Mouse (Mus musculus) midbrain, embryonic 12.5 days (tissue): ENCODE measurements at regions not wholly inside any gene's neighbourhood (a gene's known extent, or its start where the extent isn't known, plus 50 kb on each side); places are given as distances from the start of the nearest gene placed in this dataset.

Source experiments
- ATAC-seq: fragments of 200-750 bp; cut with Nextera tagmentation; 2 replicates; pipeline ENCODE4 v1.8.0; 2017; ENCODE audit warnings: low read depth, moderate TSS enrichment, moderate library complexity; ENCODE audit not compliant: low FRiP score
- H3K27ac ChIP-seq: fragments of 300-500 bp; sonication (generic); replicated peaks from 2 replicates; pipeline ENCODE4 v1.5.1; 2016; ENCODE audit warnings: mild to moderate bottlenecking
- H3K27me3 ChIP-seq: fragments of 300-500 bp; sonication (generic); 2 replicates; pipeline ENCODE4 v1.6.1; 2016; ENCODE audit warnings: mild to moderate bottlenecking
- H3K36me3 ChIP-seq: fragments of 300-500 bp; sonication (generic); 2 replicates; pipeline ENCODE4 v1.6.1; 2016
- H3K4me1 ChIP-seq: fragments of 300-500 bp; sonication (generic); 2 replicates; pipeline ENCODE4 v1.6.1; 2016
- H3K4me2 ChIP-seq: fragments of 300-500 bp; sonication (generic); replicated peaks from 2 replicates; pipeline ENCODE4 v1.6.1; 2016; ENCODE audit warnings: mild to moderate bottlenecking, moderate library complexity
- H3K4me3 ChIP-seq: fragments of 300-500 bp; sonication (generic); 2 replicates; pipeline ENCODE4 v1.5.1; 2016; ENCODE audit warnings: mild to moderate bottlenecking
- H3K9ac ChIP-seq: fragments of 300-500 bp; sonication (generic); replicated peaks from 2 replicates; pipeline ENCODE4 v1.6.1; 2016; ENCODE audit warnings: mild to moderate bottlenecking, moderate library complexity
- H3K9me3 ChIP-seq: fragments of 300-500 bp; sonication (generic); 2 replicates; pipeline ENCODE4 v1.6.1; 2016; ENCODE audit warnings: mild to moderate bottlenecking
- WGBS: fragments of 180-500 bp; shearing (Covaris S2); methylation state at CpG from one replicate; pipeline ENCODE4 v1.1.7; 2016; 5-methylcytosine and 5-hydroxymethylcytosine counted together

DNA sequence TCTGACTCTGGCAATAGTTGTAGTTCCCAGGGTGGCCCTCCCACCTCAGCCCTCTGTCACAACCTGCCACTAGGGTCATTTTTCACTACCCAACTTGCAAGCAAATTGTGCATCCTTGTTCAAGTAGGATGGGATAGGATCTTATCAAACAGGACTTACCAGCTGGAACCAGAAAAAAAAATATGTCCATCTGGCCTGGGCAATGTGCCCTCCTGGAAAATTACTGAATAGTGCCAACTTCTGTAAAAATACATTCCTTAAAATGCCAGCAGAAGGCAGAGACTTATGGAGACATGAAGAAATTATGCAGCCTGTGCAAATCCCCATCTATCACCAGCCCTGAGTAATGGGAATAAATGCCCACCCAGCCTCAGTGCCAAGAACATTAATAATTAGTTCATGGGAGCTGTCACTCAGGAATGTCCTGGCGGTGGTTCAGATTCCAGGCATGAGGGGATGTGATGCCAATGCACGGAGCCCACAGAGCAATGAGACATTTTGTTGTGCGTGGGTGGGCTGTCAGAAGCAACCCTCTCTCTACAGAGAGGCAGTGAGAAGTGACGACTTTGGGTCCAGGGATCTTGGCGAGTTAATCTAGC lies 139.6 kb downstream of the Otor start:
- Histone ChIP-seq H3K4me3 (no peak overlapping the region), H3K36me3 (no peaks in the 10 kb centered on the region), H3K27me3 (no peaks in the 10 kb centered on the region), H3K9ac (no peak overlapping the region), H3K4me1 (no peaks in the 10 kb centered on the region), H3K9me3 (no peaks in the 10 kb centered on the region), H3K4me2 (no peak overlapping the region), H3K27ac (no peak overlapping the region)
- no peak for ATAC-seq
- WGBS, result 71% methylated on average over 5 of the region's 5 CpGs

- H3K27ac ChIP-seq, result no peak overlapping the region
- no peak overlapping the region for H3K9ac ChIP-seq
- no peak for ATAC-seq
- 0 out of 2 replicates have a peak, but pooled peaks cover 4% of the 10 kb centered on the region for H3K9me3 ChIP-seq
- H3K4me3 ChIP-seq, result no peak overlapping the region
- H3K36me3 ChIP-seq, result no peaks in the 10 kb centered on the region
- no peaks in the 10 kb centered on the region for H3K27me3 ChIP-seq
- 62% methylated on average over 1 of the region's 1 CpGs for WGBS
- no peak overlapping the region for H3K4me2 ChIP-seq
- no peaks in the 10 kb centered on the region for H3K4me1 ChIP-seq
Measured at GRCm38 (mm10) chr2:143222326-143222725, 144.1 kb downstream of the Otor start.

DNA sequence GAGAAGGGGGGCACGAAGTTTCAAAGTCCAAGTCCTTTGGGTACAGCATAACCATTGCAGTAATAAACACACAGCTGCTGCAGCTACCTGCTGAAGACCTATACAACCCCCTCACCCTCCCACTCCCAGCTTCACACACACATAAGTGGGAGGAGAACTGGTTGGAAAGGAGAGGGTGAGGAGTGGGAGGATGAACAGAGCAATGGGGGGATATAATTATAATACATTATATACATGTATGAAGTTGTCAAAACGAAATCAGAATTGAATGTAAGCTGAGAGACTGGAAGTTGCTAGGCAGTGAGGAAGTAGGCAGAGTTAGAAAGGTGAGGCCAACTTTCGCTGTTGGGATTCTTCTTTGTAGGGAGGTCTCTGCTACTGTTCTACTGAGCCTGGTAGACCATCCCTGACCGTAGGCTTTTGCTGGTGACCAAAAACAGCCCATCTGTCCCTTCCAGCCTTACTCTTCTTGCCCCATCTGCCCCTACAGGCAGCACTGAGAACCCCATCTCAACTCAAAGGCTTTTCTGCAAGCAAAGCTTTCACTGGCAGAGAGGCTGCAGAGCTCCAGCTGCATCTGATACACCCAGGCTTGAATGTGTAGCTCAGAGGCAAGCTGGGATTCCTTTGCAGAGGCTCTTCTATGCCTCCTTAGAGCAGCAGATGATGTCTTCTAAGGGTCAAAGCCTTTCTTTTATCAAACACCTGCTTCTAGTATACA lies 146.3 kb downstream of the Otor start:
- Histone ChIP-seq H3K36me3 (no peaks in the 10 kb centered on the region), H3K4me2 (no peak overlapping the region), H3K9me3 (0 out of 2 replicates have a peak, but pooled peaks cover 4% of the 10 kb centered on the region), H3K4me1 (no peaks in the 10 kb centered on the region), H3K4me3 (no peak overlapping the region), H3K27ac (no peak overlapping the region), H3K9ac (no peak overlapping the region), H3K27me3 (no peaks in the 10 kb centered on the region)
- ATAC-seq, result no peak
- 68% methylated on average over 4 of the region's 4 CpGs for WGBS

DNA sequence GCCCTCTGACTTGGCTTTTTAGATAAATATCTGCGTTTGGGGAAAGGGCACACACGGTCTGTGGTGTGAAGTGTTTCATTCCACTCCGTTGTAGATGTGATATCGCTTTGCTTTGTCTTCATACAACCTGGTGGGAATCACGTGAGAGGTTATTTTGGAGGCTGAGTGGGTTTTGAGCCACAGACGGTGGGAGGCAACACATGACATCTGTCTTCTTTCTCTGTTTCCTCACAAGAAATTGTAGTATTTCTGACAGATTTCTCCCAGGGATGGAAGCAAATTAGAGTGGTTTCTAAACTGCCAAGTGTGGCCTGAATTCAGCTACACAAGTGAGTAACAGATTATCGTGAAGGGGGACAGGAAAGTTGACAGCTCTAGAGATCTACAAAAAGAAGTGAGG lies 155.5 kb downstream of the Otor start:
- Histone ChIP-seq H3K4me3 (no peak overlapping the region), H3K27me3 (no peaks in the 10 kb centered on the region), H3K36me3 (no peaks in the 10 kb centered on the region), H3K4me1 (no peaks in the 10 kb centered on the region), H3K4me2 (no peak overlapping the region), H3K9ac (no peak overlapping the region), H3K27ac (no peak overlapping the region), H3K9me3 (no peaks in the 10 kb centered on the region)
- 87% methylated on average over 7 of the region's 7 CpGs for WGBS
- ATAC-seq, result no peak

DNA sequence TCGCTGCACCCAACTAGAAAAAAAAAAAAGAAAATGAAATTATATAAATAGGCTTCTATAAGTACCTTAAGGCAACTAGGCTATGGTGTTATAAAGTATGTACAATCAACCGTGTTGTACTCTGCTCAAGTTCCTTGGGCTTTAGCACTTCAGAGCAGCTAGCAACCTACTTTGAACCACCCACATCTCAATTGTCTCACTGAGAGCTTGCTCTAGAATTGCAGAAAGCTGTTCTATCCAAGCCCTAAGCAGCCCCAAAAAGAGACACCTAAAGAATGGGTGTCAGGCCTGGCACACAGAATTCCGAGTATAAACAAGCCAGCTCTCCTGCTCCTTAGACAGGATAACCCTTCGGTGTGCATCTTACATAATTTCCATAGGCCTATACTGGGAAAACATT lies 162.0 kb downstream of the Otor start:
- Histone ChIP-seq H3K4me3 (no peak overlapping the region), H3K9ac (no peak overlapping the region), H3K4me1 (no peaks in the 10 kb centered on the region), H3K4me2 (no peak overlapping the region), H3K27ac (no peak overlapping the region), H3K36me3 (no peaks in the 10 kb centered on the region), H3K27me3 (no peaks in the 10 kb centered on the region), H3K9me3 (no peaks in the 10 kb centered on the region)
- ATAC-seq, result no peak
- WGBS, result 85% methylated on average over 4 of the region's 4 CpGs

GRCm38 (mm10) chr2:143243741-143244140 lies 165.5 kb downstream of the Otor start:
- no peak overlapping the region for H3K4me2 ChIP-seq
- H3K4me1 ChIP-seq, result no peaks in the 10 kb centered on the region
- no peaks in the 10 kb centered on the region for H3K9me3 ChIP-seq
- no peaks in the 10 kb centered on the region for H3K36me3 ChIP-seq
- no peak overlapping the region for H3K9ac ChIP-seq
- no peak overlapping the region for H3K4me3 ChIP-seq
- WGBS, result 84% methylated on average over 3 of the region's 3 CpGs
- H3K27ac ChIP-seq, result no peak overlapping the region
- no peak for ATAC-seq
- no peaks in the 10 kb centered on the region for H3K27me3 ChIP-seq

DNA sequence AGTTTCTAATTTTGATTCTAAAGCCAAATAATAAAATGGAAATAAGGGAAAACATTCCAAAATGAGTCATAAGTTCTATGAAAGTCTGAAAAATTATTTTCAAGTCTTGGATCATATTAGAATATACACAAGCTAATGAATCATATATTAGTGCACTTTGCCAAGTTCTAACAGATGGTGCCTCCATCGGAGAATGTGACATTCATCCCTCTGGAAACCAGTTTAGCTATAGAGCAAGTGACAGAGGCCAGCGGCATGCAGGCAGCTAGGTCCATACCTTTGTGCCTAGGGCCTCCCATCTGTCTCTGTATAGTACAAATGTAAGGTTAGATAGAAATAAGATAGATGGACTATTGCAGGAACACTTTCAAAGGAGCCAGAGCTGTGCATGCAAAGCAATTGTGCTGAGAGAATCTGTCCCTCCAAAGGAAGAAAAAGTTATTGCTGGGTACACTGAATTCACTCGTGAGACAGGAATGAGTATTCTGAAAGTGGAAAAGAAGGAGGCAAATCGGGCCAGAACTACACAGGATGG lies 167.9 kb downstream of the Otor start:
- Histone ChIP-seq H3K4me1 (no peaks in the 10 kb centered on the region), H3K4me3 (no peak overlapping the region), H3K27ac (no peak overlapping the region), H3K36me3 (no peaks in the 10 kb centered on the region), H3K9ac (no peak overlapping the region), H3K4me2 (no peak overlapping the region), H3K9me3 (no peaks in the 10 kb centered on the region), H3K27me3 (no peaks in the 10 kb centered on the region)
- ATAC-seq, result no peak
- 82% methylated on average over 4 of the region's 4 CpGs for WGBS

- WGBS, result 32% methylated on average over 7 of the region's 7 CpGs
- peak; percentile 63; the same call in 1 of the 2 replicates for ATAC-seq
Measured at GRCm38 (mm10) chr2:143269026-143269425, 190.8 kb downstream of the Otor start.

GRCm38 (mm10) chr2:143270826-143271225 lies 192.6 kb downstream of the Otor start:
- no peak for ATAC-seq
- Histone ChIP-seq H3K9me3 (no peaks in the 10 kb centered on the region), H3K4me1 (peaks cover 4% of the 10 kb centered on the region; the same call in 1 of the 2 replicates), H3K27me3 (no peaks in the 10 kb centered on the region), H3K36me3 (no peaks in the 10 kb centered on the region), H3K4me2 (no peak overlapping the region), H3K9ac (no peak overlapping the region), H3K4me3 (no peak overlapping the region), H3K27ac (no peak overlapping the region)
- WGBS, result 85% methylated on average over 5 of the region's 5 CpGs

More at GRCm38 (mm10) chr2:143269026-143269425, 190.8 kb downstream of the Otor start:
- no peaks in the 10 kb centered on the region for H3K36me3 ChIP-seq
- no peaks in the 10 kb centered on the region for H3K9me3 ChIP-seq
- H3K27ac ChIP-seq, result no peak overlapping the region
- peaks cover 4% of the 10 kb centered on the region; the same call in 1 of the 2 replicates for H3K4me1 ChIP-seq
- H3K27me3 ChIP-seq, result no peaks in the 10 kb centered on the region
- no peak overlapping the region for H3K4me3 ChIP-seq
- no peak overlapping the region for H3K9ac ChIP-seq
- H3K4me2 ChIP-seq, result no peak overlapping the region

DNA sequence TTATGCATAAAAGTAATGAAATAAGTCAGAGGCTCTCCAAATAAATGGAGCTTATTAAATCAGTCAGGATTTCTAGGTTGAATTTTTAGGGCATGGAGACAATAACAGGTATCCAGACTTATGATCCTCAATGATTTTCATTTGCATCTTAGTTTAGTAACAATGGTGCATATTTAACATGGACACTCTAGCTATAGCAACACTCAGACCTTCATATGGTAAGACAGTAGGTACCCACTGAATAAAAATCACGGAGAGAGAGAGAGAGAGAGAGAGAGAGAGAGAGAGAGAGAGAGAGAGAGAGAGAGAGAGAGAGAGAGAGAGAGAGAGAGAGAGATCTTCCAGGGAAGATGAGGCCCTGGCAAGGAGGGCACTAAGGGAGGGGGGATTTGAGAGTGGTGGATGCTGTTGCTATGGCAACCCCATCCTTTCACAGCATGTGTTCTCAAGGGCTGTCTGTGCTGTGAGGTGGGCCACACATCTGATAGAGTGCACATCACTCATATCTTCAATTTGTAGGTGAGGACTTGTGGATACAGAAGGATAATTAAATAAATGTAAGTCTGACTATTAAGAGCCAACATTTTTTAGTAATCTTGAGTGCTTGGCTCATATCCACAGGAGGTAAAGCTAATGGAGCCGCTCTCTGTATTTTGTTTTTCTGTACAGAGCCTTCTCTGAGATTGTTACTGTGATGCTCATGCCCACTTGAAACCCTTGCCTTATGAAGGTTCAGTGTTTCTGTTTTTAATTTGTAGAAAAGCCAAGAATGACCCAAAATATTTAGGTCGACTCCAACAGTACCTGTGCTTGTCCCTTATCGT lies 227.7 kb downstream of the Otor start:
- Histone ChIP-seq H3K27ac (no peak overlapping the region), H3K36me3 (no peaks in the 10 kb centered on the region), H3K4me3 (no peak overlapping the region), H3K9ac (no peak overlapping the region), H3K9me3 (no peaks in the 10 kb centered on the region), H3K27me3 (no peaks in the 10 kb centered on the region), H3K4me2 (no peak overlapping the region), H3K4me1 (no peaks in the 10 kb centered on the region)
- WGBS, result 71% methylated on average over 4 of the region's 4 CpGs
- ATAC-seq, result peak; percentile 92

DNA sequence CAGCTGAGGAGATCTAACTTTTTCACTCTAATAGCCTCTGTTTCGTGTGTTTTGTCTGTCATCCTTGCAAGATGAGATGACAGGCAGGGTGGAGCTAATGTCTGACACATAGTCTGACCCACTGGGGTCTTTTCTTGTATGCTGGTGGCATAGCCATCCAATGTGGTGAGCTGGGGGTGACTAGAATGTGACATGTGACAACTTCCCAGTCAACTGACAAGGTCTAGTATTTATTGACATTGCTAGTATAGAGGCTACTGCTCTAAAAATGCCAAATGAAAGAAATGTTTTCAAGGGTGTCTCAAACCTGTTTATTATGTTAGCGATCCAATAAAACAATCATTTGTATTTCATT lies 228.3 kb downstream of the Otor start:
- Histone ChIP-seq H3K27ac (no peak overlapping the region), H3K4me3 (no peak overlapping the region), H3K4me2 (no peak overlapping the region), H3K36me3 (no peaks in the 10 kb centered on the region), H3K27me3 (no peaks in the 10 kb centered on the region), H3K9me3 (no peaks in the 10 kb centered on the region), H3K9ac (no peak overlapping the region), H3K4me1 (no peaks in the 10 kb centered on the region)
- 78% methylated on average over 2 of the region's 2 CpGs for WGBS
- no peak for ATAC-seq

GRCm38 (mm10) chr2:143325486-143325885 lies 220.5 kb upstream of the Pcsk2 start:
- no peak overlapping the region for H3K4me2 ChIP-seq
- no peaks in the 10 kb centered on the region for H3K36me3 ChIP-seq
- H3K4me1 ChIP-seq, result no peaks in the 10 kb centered on the region
- no peaks in the 10 kb centered on the region for H3K9me3 ChIP-seq
- no peak for ATAC-seq
- H3K9ac ChIP-seq, result no peak overlapping the region
- H3K4me3 ChIP-seq, result no peak overlapping the region
- no peaks in the 10 kb centered on the region for H3K27me3 ChIP-seq
- no peak overlapping the region for H3K27ac ChIP-seq
